Mouse (Mus musculus): ENCODE measurements around the gene Calhm3. TPM values are rescaled to one million over a fixed set of nuclear protein-coding genes. Genes with fewer than 3 reads are reported as not detected.
"Not testable (repeated sequence)": the region's sequence is repeated elsewhere in the genome, so short reads cannot be mapped to it uniquely, and the experiment has no call there.

Calhm3 gene
- polyA plus RNA-seq, 1 experiment from 2014 or later: not detected

- Histone ChIP-seq H3K36me3 (replicated peaks) (no peaks in the 10 kb centered on the region), H3K27me3 (ENCODE audit: poor library complexity, severe bottlenecking) (peaks cover 30% of the 10 kb centered on the region), H3K4me1 (peaks cover 6% of the 10 kb centered on the region), H3K4me3 (no peak overlapping the region), H3K9me3 (no peaks in the 10 kb centered on the region), H3K27ac (no peak overlapping the region)
- 90% methylated on average over 7 of the region's 7 CpGs for WGBS
- DNase-seq (ENCODE audit: extremely low spot score, low spot score): no peak
Observed at GRCm38 (mm10) chr19:47153767-47154166, 3.8 kb downstream of the Calhm3 start.

DNA sequence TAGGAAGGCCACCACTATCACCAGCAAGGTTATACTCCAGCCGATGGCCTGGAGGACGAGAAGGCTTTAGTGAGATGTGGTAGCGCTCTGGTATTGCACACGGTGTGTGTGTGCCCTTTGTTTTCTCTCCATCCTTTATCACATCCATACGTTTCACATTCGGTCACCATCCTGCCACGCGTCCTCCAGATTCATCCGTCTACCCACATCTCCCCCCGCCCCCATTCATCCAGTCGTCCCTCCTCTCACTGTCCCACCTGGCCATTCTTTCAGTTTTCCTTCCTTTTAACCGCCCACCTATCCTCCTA is 5.5 kb downstream of the Calhm3 start:
- H3K27ac ChIP-seq: peak overlapping the region; percentile 58

GRCm38 (mm10) chr19:47151332-47152061 is 6.1 kb downstream of the Calhm3 start:
- H3K9me3 ChIP-seq: no peaks in the 10 kb centered on the region
- H3K4me1 ChIP-seq: peaks cover 6% of the 10 kb centered on the region
- peak overlapping the region; percentile 58 for H3K27ac ChIP-seq
- H3K36me3 ChIP-seq (replicated peaks): no peaks in the 10 kb centered on the region
- H3K4me3 ChIP-seq: peak overlapping the region; percentile 51
- 26% methylated on average over 32 of the region's 32 CpGs for WGBS
- peak; percentile 26 for DNase-seq (ENCODE audit: extremely low spot score, low spot score)
- H3K27me3 ChIP-seq (ENCODE audit: poor library complexity, severe bottlenecking): peaks cover 34% of the 10 kb centered on the region

More for the DNA sequence above, 5.5 kb downstream of the Calhm3 start:
- no peak for DNase-seq (ENCODE audit: extremely low spot score, low spot score)
- Histone ChIP-seq H3K9me3 (no peaks in the 10 kb centered on the region), H3K27me3 (ENCODE audit: poor library complexity, severe bottlenecking) (peaks cover 34% of the 10 kb centered on the region), H3K4me3 (peak overlapping the region; percentile 51), H3K4me1 (peaks cover 6% of the 10 kb centered on the region), H3K36me3 (replicated peaks) (no peaks in the 10 kb centered on the region)
- WGBS: 62% methylated on average over 12 of the region's 12 CpGs

- Histone ChIP-seq H3K4me1 (peaks cover 6% of the 10 kb centered on the region), H3K4me3 (no peak overlapping the region), H3K9me3 (no peaks in the 10 kb centered on the region), H3K27me3 (ENCODE audit: poor library complexity, severe bottlenecking) (peaks cover 34% of the 10 kb centered on the region), H3K36me3 (replicated peaks) (no peaks in the 10 kb centered on the region), H3K27ac (no peak overlapping the region)
- no peak for DNase-seq (ENCODE audit: extremely low spot score, low spot score)
- 70% methylated on average over 4 of the region's 4 CpGs for WGBS
Observed at GRCm38 (mm10) chr19:47149854-47150253, 7.7 kb downstream of the Calhm3 start.

DNA sequence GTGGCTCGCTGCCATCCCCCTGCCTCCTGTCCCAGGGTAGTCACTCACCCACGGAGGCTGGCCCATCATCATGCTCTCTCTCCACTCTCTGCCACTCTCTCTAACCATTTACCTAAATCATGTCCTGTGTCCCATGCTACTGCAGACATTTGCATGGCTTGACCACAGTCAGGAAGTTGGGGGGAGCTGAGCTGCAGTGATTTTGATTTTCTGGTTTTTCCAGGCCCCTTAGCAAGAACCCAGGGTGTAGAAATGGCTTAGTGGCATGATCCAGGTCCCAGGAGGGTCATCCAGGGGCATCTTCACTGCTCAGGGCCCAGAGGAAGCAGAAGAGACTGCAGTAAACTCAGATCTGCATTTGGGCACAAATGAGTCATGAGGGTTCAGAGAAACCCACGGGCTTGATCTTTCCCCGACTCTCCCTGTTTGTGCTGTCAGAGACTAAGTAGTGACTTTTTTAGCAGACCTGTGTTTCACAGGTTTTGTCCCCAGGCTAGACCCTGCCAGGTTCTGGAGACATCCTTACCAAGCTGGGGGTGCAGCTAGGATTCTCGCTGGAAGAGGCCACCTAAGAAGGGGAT is 9.2 kb downstream of the Calhm3 start:
- H3K36me3 ChIP-seq (replicated peaks): no peaks in the 10 kb centered on the region
- peaks cover 34% of the 10 kb centered on the region for H3K27me3 ChIP-seq (ENCODE audit: poor library complexity, severe bottlenecking)
- H3K4me1 ChIP-seq: peaks cover 6% of the 10 kb centered on the region
- DNase-seq (ENCODE audit: extremely low spot score, low spot score): no peak
- 86% methylated on average over 5 of the region's 5 CpGs for WGBS
- H3K4me3 ChIP-seq: no peak overlapping the region
- no peaks in the 10 kb centered on the region for H3K9me3 ChIP-seq
- H3K27ac ChIP-seq: no peak overlapping the region

DNA sequence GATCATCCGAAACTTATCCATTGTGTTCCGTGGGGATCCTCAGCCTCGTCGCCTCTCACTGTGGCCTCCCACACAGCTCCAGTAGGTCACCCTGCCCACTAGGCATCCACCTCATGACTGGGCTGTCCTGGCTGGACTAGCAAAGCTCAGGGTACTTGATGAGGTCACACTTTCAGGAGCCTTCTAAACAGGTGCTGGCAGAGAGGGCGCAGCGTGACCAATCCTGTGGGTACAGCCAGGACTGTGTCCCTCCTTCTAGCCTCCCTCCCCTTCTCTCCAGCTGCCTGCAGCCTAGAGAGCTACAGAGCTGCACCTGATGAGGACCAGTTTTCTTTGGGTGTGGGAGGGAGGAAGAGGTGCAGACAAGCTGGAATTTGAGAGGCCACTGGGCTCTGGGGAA is 13.4 kb downstream of the Calhm3 start, which contains the start of gene Calhm1:
Gene Calhm1 (minus strand): TSS at position 101 of the 400 bp plus-strand sequence.
- Histone ChIP-seq H3K4me1 (no peaks in the 10 kb centered on the region), H3K27ac (no peak within 1 kb of the TSS), H3K27me3 (ENCODE audit: poor library complexity, severe bottlenecking) (peaks cover 17% of the 10 kb centered on the region), H3K9me3 (no peaks in the 10 kb centered on the region), H3K36me3 (replicated peaks) (no peaks in the 10 kb centered on the region), H3K4me3 (no peak within 1 kb of the TSS)
- WGBS: 92% methylated on average over 6 of the region's 6 CpGs
- DNase-seq (ENCODE audit: extremely low spot score, low spot score): no peak

DNA sequence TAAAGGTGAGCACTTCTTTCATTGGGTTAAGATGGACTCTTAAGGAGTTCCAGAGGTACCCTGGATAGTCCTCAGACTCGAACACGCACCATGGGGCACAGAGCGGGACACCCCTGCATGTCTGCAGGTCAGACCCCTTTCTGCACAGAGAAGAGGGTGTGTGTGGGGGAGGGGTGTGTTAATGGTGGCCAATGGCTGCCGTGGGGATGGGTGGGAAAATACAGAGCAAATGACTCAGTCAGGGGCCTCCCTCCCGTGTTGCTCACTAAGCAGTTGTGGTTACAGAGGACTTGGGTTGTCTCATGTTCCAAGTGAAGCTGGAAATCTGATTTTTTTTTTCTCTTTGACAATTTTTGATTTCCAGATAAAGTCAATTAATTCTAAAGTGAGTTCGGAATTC is 15.1 kb downstream of the Calhm3 start:
- DNase-seq (ENCODE audit: extremely low spot score, low spot score): no peak
- Histone ChIP-seq H3K27ac (no peak overlapping the region), H3K27me3 (ENCODE audit: poor library complexity, severe bottlenecking) (peaks cover 30% of the 10 kb centered on the region), H3K9me3 (no peaks in the 10 kb centered on the region), H3K4me1 (peaks cover 14% of the 10 kb centered on the region), H3K36me3 (replicated peaks) (no peaks in the 10 kb centered on the region), H3K4me3 (no peak overlapping the region)
- WGBS: 83% methylated on average over 6 of the region's 6 CpGs

DNA sequence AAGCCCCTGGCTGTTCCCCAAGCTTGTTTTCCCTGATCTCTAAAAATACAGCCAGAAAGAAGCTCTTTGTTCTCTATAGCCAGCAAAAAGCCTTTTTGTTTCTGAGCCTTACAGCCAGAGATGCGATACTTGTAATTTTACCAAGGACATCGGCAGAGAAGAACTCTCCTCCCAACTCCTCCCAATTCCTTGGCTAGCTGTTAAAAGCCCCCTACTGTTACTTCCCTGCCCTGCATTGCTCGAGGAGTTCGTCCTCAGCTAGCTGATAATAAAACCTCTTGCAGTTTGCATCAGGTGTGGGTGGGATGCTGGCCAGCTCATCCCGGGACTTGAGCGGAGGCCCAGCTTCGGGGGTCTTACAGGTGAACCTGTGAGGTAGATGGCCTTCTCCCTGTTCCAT is 18.0 kb downstream of the Calhm3 start:
- not testable (repeated sequence) for DNase-seq (ENCODE audit: extremely low spot score, low spot score); H3K9me3 ChIP-seq; H3K27ac ChIP-seq; H3K4me3 ChIP-seq; H3K36me3 ChIP-seq (replicated peaks)
- peaks cover 33% of the 10 kb centered on the region for H3K27me3 ChIP-seq (ENCODE audit: poor library complexity, severe bottlenecking)
- 46% methylated on average over 7 of the region's 7 CpGs for WGBS
- peaks cover 24% of the 10 kb centered on the region for H3K4me1 ChIP-seq

DNA sequence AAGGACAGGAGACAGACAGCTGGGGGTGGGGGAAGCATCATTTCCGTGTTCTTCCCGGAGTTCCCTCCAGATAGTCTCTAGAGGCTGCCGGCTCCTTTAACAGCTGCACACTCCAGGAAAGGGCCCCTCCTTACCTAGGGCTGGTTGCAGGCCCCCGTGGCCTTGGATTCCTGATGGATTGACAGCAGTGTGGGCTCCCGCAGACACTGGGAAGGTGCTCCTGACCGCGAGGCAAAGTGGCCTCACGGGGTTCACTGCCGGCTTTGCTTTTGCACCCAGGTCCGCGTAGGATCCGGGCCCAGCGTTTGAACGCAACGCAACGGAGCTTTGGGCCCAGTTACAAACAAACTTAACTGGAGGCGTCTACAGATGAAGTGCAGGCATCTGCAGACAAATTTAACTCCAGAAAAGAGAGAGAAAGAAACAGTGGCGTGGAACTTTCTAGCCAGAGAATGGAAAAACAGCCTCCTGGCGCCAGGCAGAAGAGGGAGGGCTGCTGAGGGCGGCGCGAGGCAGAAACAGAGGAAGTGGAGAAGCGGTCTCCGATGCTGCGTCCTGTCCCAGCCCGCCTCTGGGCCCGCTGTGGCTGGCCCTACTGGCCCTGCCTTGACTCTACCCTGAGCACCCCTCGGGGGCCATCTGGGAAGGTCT is 19.7 kb downstream of the Calhm3 start, which contains the start of gene Calhm2:
Gene Calhm2 (minus strand): TSS at position 524 of the 651 bp plus-strand sequence.
- no peaks in the 10 kb centered on the region for H3K9me3 ChIP-seq
- peak; percentile 27 for DNase-seq (ENCODE audit: extremely low spot score, low spot score)
- peak within 1 kb of the TSS; percentile 42 for H3K4me3 ChIP-seq
- WGBS: 8% methylated on average over 28 of the region's 28 CpGs
- H3K36me3 ChIP-seq (replicated peaks): peaks cover 6% of the 10 kb centered on the region
- H3K27ac ChIP-seq: peak within 1 kb of the TSS; percentile 79
- peaks cover 24% of the 10 kb centered on the region for H3K4me1 ChIP-seq
- H3K27me3 ChIP-seq (ENCODE audit: poor library complexity, severe bottlenecking): peaks cover 33% of the 10 kb centered on the region

DNA sequence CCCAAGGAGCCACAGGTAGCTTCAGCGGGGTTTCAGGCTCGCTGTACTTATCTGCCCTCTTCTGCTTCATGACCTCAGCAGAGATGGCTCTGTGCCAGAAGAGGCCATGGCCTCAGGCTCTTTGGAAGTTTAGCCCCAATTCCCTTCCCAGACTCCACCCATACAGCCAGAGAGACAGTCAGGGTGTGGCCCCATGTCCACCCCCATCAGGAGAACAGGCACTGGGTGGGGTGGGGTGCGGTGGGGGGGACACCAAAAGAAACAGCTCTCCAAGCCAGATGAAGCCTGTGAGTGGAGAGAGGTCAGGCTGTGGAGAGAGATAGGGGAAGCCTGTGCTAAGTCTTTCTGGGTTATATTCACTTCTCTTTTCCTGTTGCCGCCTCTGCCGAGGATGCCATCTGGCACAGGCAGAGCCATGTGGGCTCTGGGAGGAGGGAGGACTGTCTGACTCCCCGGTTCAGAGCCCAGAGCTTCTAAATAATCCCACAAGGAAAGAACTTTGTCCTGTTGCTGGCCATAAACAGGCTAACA is 20.4 kb downstream of the Calhm3 start:
- Histone ChIP-seq H3K27me3 (ENCODE audit: poor library complexity, severe bottlenecking) (peaks cover 33% of the 10 kb centered on the region), H3K9me3 (no peaks in the 10 kb centered on the region), H3K27ac (peak overlapping the region; percentile 79), H3K4me1 (peaks cover 24% of the 10 kb centered on the region), H3K4me3 (peak overlapping the region; percentile 42), H3K36me3 (replicated peaks) (peaks cover 14% of the 10 kb centered on the region)
- no peak for DNase-seq (ENCODE audit: extremely low spot score, low spot score)
- 68% methylated on average over 6 of the region's 6 CpGs for WGBS

DNA sequence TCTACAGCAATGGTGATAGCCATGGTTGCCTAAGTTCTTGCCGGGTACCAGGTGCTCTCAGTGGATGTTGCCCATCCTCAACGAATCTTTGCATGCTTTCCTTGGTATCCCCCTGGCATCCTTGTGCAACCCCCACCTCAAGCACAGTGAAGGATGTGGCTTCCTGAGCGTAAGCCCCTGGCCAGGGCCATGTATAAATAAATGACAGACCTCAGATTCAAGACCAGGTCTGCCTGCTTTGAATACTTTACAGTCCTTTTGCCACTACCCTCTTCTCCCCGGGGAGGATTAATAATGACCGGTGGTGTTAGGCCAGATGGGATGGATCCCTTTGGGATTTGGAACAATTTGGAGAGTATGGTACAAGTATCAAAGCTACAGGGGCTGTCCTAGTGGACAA is 21.4 kb downstream of the Calhm3 start:
- no peak for DNase-seq (ENCODE audit: extremely low spot score, low spot score)
- no peaks in the 10 kb centered on the region for H3K9me3 ChIP-seq
- peaks cover 24% of the 10 kb centered on the region for H3K36me3 ChIP-seq (replicated peaks)
- H3K4me3 ChIP-seq: no peak overlapping the region
- no peak overlapping the region for H3K27ac ChIP-seq
- H3K27me3 ChIP-seq (ENCODE audit: poor library complexity, severe bottlenecking): peaks cover 31% of the 10 kb centered on the region
- H3K4me1 ChIP-seq: peaks cover 24% of the 10 kb centered on the region
- WGBS: 90% methylated on average over 5 of the region's 5 CpGs

- no peaks in the 10 kb centered on the region for H3K9me3 ChIP-seq
- WGBS: 87% methylated on average over 17 of the region's 17 CpGs
Observed at GRCm38 (mm10) chr19:47135568-47135967, 22.0 kb downstream of the Calhm3 start.

GRCm38 (mm10) chr19:47133161-47133560 is 24.4 kb downstream of the Calhm3 start:
- Histone ChIP-seq H3K9me3 (no peaks in the 10 kb centered on the region), H3K4me3 (no peak overlapping the region), H3K4me1 (peaks cover 17% of the 10 kb centered on the region), H3K36me3 (replicated peaks) (peaks cover 54% of the 10 kb centered on the region), H3K27ac (no peak overlapping the region), H3K27me3 (ENCODE audit: poor library complexity, severe bottlenecking) (peaks cover 9% of the 10 kb centered on the region)
- no peak for DNase-seq (ENCODE audit: extremely low spot score, low spot score)
- 90% methylated on average over 7 of the region's 7 CpGs for WGBS

More at GRCm38 (mm10) chr19:47135568-47135967, 22.0 kb downstream of the Calhm3 start:
- H3K27ac ChIP-seq: no peak overlapping the region
- peaks cover 27% of the 10 kb centered on the region for H3K27me3 ChIP-seq (ENCODE audit: poor library complexity, severe bottlenecking)
- H3K4me3 ChIP-seq: no peak overlapping the region
- DNase-seq (ENCODE audit: extremely low spot score, low spot score): no peak
- H3K36me3 ChIP-seq (replicated peaks): peaks cover 30% of the 10 kb centered on the region
- H3K4me1 ChIP-seq: peaks cover 24% of the 10 kb centered on the region
